Mouse (Mus musculus): ENCODE data around the gene Cd2ap. TPM values are rescaled to one million over a fixed set of nuclear protein-coding genes. Genes with fewer than 3 reads are reported as not detected.
A peak's percentile ranks its signal among the peaks of the same experiment; 100 is the strongest.

The Cd2ap gene
- polyA plus RNA-seq, 1 experiment from 2014 or later: 9.2 TPM

GRCm38 (mm10) chr17:42885091-42885501, 8.6 kb upstream of the Cd2ap start:
- 76% methylated on average over 7 of the region's 7 CpGs for WGBS
- Histone ChIP-seq H3K9ac (no peak overlapping the region), H3K4me1 (replicated peaks) (no peaks in the 10 kb centered on the region), H3K4me3 (no peak overlapping the region), H3K4me2 (no peak overlapping the region), H3K36me3 (no peaks in the 10 kb centered on the region), H3K27me3 (no peaks in the 10 kb centered on the region), H3K27ac (no peak overlapping the region), H3K9me3 (no peaks in the 10 kb centered on the region)
- no peak for ATAC-seq (ENCODE audit: low FRiP score)

GRCm38 (mm10) chr17:42884382-42884781, 7.9 kb upstream of the Cd2ap start:
- Histone ChIP-seq H3K36me3 (no peaks in the 10 kb centered on the region), H3K4me2 (no peak overlapping the region), H3K9me3 (no peaks in the 10 kb centered on the region), H3K27me3 (no peaks in the 10 kb centered on the region), H3K27ac (no peak overlapping the region), H3K9ac (no peak overlapping the region), H3K4me3 (no peak overlapping the region), H3K4me1 (replicated peaks) (no peaks in the 10 kb centered on the region)
- no peak for ATAC-seq (ENCODE audit: low FRiP score)
- 88% methylated on average over 4 of the region's 4 CpGs for WGBS

- no peak overlapping the region for H3K9ac ChIP-seq
- no peaks in the 10 kb centered on the region for H3K4me1 ChIP-seq (replicated peaks)
- H3K9me3 ChIP-seq: no peaks in the 10 kb centered on the region
- H3K36me3 ChIP-seq: no peaks in the 10 kb centered on the region
- H3K4me2 ChIP-seq: no peak overlapping the region
- no peak overlapping the region for H3K27ac ChIP-seq
- H3K4me3 ChIP-seq: no peak overlapping the region
- ATAC-seq (ENCODE audit: low FRiP score): no peak
- 89% methylated on average over 8 of the region's 8 CpGs for WGBS
- H3K27me3 ChIP-seq: no peaks in the 10 kb centered on the region
Observed at GRCm38 (mm10) chr17:42883769-42884168, 7.3 kb upstream of the Cd2ap start.

- no peaks in the 10 kb centered on the region for H3K9me3 ChIP-seq
- 68% methylated on average over 9 of the region's 9 CpGs for WGBS
- H3K4me2 ChIP-seq: no peak overlapping the region
- H3K36me3 ChIP-seq: no peaks in the 10 kb centered on the region
- no peaks in the 10 kb centered on the region for H3K4me1 ChIP-seq (replicated peaks)
- no peak overlapping the region for H3K27ac ChIP-seq
- H3K27me3 ChIP-seq: no peaks in the 10 kb centered on the region
- no peak overlapping the region for H3K9ac ChIP-seq
- no peak for ATAC-seq (ENCODE audit: low FRiP score)
- H3K4me3 ChIP-seq: no peak overlapping the region
Observed at GRCm38 (mm10) chr17:42883315-42883714, 6.8 kb upstream of the Cd2ap start.

- WGBS: 77% methylated on average over 1 of the region's 1 CpGs
Observed at GRCm38 (mm10) chr17:42882873-42883272, 6.4 kb upstream of the Cd2ap start.

DNA sequence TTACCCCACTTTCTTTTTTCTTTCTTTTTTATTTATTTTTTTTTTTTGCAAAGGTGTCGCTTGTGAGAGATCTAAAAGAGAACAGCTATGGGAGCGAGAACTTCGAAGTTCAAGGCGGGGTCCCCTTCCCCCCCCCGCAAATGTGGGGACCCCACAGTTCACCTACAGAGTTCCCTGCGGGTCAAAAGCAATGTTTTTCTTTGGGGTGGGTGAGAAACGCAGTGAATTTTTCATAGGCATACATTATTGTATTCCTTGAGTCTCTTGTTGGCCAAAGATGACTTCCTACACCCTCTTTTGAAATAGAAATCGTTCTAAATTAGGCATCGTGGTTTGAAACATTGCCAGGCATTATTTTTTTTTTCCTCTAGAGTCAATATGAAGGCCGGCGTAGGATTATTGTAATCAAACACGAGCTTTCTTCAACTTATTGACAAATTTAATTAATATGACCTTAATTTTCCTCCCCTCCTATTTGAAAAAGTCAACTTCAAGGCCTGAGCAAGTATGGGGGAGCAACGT, 500 bp upstream of the Cd2ap start:
- Histone ChIP-seq H3K4me1 (replicated peaks) (peaks cover 18% of the 10 kb centered on the region), H3K9ac (peak overlapping the region; percentile 96), H3K4me3 (peak overlapping the region; percentile 87), H3K27me3 (no peaks in the 10 kb centered on the region), H3K36me3 (no peaks in the 10 kb centered on the region), H3K4me2 (peak overlapping the region; percentile 84), H3K27ac (peak overlapping the region; percentile 94), H3K9me3 (no peaks in the 10 kb centered on the region)
- no peak for ATAC-seq (ENCODE audit: low FRiP score)
- 33% methylated on average over 13 of the region's 13 CpGs for WGBS

More at GRCm38 (mm10) chr17:42882873-42883272, 6.4 kb upstream of the Cd2ap start:
- no peaks in the 10 kb centered on the region for H3K36me3 ChIP-seq
- no peak overlapping the region for H3K4me2 ChIP-seq
- no peaks in the 10 kb centered on the region for H3K4me1 ChIP-seq (replicated peaks)
- H3K27ac ChIP-seq: no peak overlapping the region
- no peaks in the 10 kb centered on the region for H3K27me3 ChIP-seq
- no peak overlapping the region for H3K4me3 ChIP-seq
- ATAC-seq (ENCODE audit: low FRiP score): no peak
- H3K9me3 ChIP-seq: no peaks in the 10 kb centered on the region
- no peak overlapping the region for H3K9ac ChIP-seq

GRCm38 (mm10) chr17:42875571-42876000, 879 bp downstream of the Cd2ap start:
- Histone ChIP-seq H3K4me1 (replicated peaks) (peaks cover 18% of the 10 kb centered on the region), H3K4me3 (peak overlapping the region; percentile 87), H3K9ac (peak overlapping the region; percentile 96), H3K36me3 (no peaks in the 10 kb centered on the region), H3K27ac (peak overlapping the region; percentile 94), H3K27me3 (no peaks in the 10 kb centered on the region), H3K4me2 (peak overlapping the region; percentile 84), H3K9me3 (no peaks in the 10 kb centered on the region)
- ATAC-seq (ENCODE audit: low FRiP score): 0 out of 2 replicates have a peak, but pooled peaks have one; percentile 19
- under 1% methylated on average over 17 of the region's 17 CpGs for WGBS

DNA sequence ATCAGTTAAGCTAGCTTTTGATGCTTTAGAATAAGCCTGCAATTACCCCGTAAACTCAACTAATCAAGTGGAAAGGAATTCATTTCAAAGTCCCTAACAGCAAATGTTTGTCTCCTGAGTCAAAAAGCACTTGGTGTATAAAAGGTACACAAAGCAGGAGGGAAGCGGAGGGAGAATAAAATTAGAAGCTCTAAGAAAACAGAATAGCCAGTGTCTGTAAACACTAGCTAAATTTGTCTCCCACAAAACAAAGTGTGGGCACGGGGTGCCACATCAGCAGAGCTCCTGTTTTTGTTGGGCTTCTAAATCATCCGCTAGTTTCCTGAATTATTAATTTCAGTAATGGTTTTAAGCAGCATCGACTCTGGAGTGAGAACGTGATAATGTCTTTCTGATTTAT, 1.4 kb downstream of the Cd2ap start:
- no peak for ATAC-seq (ENCODE audit: low FRiP score)
- H3K36me3 ChIP-seq: no peaks in the 10 kb centered on the region
- H3K4me1 ChIP-seq (replicated peaks): peaks cover 18% of the 10 kb centered on the region
- H3K27ac ChIP-seq: no peak overlapping the region
- no peaks in the 10 kb centered on the region for H3K9me3 ChIP-seq
- H3K4me2 ChIP-seq: peak overlapping the region; percentile 84
- H3K4me3 ChIP-seq: peak overlapping the region; percentile 87
- WGBS: 10% methylated on average over 6 of the region's 6 CpGs
- no peaks in the 10 kb centered on the region for H3K27me3 ChIP-seq
- peak overlapping the region; percentile 96 for H3K9ac ChIP-seq

DNA sequence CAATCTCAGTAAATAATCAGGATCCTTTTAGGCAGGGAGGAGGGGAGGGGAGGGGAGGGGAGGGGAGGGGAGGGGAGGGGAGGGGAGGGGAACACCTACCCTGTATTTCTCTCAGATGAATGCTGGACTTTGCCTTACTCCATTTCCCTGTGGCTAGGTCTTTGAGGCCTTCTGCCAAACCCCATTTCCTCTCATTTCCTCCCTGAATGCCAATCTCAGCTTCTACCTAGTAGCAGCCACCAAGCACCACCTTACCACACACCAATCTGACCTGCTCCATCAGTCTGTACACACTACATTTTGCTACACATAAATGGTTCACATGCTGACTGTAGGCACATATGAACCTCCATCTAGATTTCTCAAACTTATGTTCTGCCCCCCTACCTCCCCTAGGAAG, 6.0 kb downstream of the Cd2ap start:
- Histone ChIP-seq H3K9me3 (no peaks in the 10 kb centered on the region), H3K27ac (no peak overlapping the region), H3K9ac (no peak overlapping the region), H3K27me3 (no peaks in the 10 kb centered on the region), H3K4me3 (no peak overlapping the region), H3K4me2 (no peak overlapping the region), H3K36me3 (no peaks in the 10 kb centered on the region), H3K4me1 (replicated peaks) (peaks cover 18% of the 10 kb centered on the region)
- ATAC-seq (ENCODE audit: low FRiP score): no peak

- no peaks in the 10 kb centered on the region for H3K36me3 ChIP-seq
- no peak for ATAC-seq (ENCODE audit: low FRiP score)
- H3K4me1 ChIP-seq (replicated peaks): no peaks in the 10 kb centered on the region
- no peak overlapping the region for H3K27ac ChIP-seq
- H3K9me3 ChIP-seq: no peaks in the 10 kb centered on the region
- no peaks in the 10 kb centered on the region for H3K27me3 ChIP-seq
- H3K4me2 ChIP-seq: no peak overlapping the region
- 85% methylated on average over 3 of the region's 3 CpGs for WGBS
- no peak overlapping the region for H3K9ac ChIP-seq
- H3K4me3 ChIP-seq: no peak overlapping the region
Observed at GRCm38 (mm10) chr17:42863186-42863585, 13.3 kb downstream of the Cd2ap start.

GRCm38 (mm10) chr17:42860370-42860769, 16.1 kb downstream of the Cd2ap start:
- no peak overlapping the region for H3K9ac ChIP-seq
- WGBS: 92% methylated on average over 1 of the region's 1 CpGs
- no peaks in the 10 kb centered on the region for H3K9me3 ChIP-seq
- no peaks in the 10 kb centered on the region for H3K36me3 ChIP-seq
- no peak overlapping the region for H3K4me2 ChIP-seq
- H3K4me1 ChIP-seq (replicated peaks): no peaks in the 10 kb centered on the region
- H3K4me3 ChIP-seq: no peak overlapping the region
- H3K27ac ChIP-seq: no peak overlapping the region
- no peaks in the 10 kb centered on the region for H3K27me3 ChIP-seq
- ATAC-seq (ENCODE audit: low FRiP score): no peak

DNA sequence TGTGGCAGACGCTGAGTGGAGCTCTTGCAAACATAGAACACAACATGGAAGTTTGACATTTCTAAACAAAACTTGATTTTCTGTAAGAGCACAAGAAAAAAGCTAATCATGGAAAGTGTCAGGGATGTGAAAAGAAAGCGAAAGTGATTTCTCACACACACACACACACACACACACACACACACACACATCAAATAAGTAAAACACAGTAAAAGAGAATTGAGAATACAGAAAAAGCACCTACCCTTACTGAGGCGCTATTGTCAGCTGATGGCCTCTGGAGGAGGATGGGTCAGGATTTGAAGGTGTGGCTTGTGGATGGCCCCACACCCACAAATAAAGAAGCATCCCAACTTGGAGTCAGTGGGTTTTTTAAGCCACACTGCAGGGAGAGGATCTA, 19.0 kb downstream of the Cd2ap start:
- Histone ChIP-seq H3K27me3 (no peaks in the 10 kb centered on the region), H3K9me3 (no peaks in the 10 kb centered on the region), H3K36me3 (no peaks in the 10 kb centered on the region), H3K4me3 (no peak overlapping the region), H3K27ac (no peak overlapping the region), H3K4me2 (no peak overlapping the region), H3K9ac (no peak overlapping the region), H3K4me1 (replicated peaks) (no peaks in the 10 kb centered on the region)
- ATAC-seq (ENCODE audit: low FRiP score): no peak
- WGBS: 85% methylated on average over 3 of the region's 3 CpGs

GRCm38 (mm10) chr17:42847108-42847507, 29.4 kb downstream of the Cd2ap start:
- 79% methylated on average over 2 of the region's 2 CpGs for WGBS
- Histone ChIP-seq H3K4me1 (replicated peaks) (no peaks in the 10 kb centered on the region), H3K27me3 (no peaks in the 10 kb centered on the region), H3K36me3 (peaks cover 12% of the 10 kb centered on the region), H3K9me3 (no peaks in the 10 kb centered on the region), H3K27ac (no peak overlapping the region), H3K4me2 (no peak overlapping the region), H3K9ac (no peak overlapping the region), H3K4me3 (no peak overlapping the region)
- ATAC-seq (ENCODE audit: low FRiP score): no peak
